Mouse (Mus musculus) central nervous system, embryonic 14 days (tissue): ENCODE results near the gene Tmem251. TPM values are rescaled to one million over a fixed set of nuclear protein-coding genes. Genes with fewer than 3 reads are reported as not detected.

Experiments
- polyA plus RNA-seq: library from polyadenylated mRNA; depleted of rRNA; stranded (reverse); fragments of >200 nt; gene quantifications from 2 replicates; pipeline ENCODE4 v1.2.3, GENCODE M21; 2012; rRNA removed

Gene Tmem251
- polyA plus RNA-seq, result 4.3 and 4.8 TPM in 2 replicates

DNA sequence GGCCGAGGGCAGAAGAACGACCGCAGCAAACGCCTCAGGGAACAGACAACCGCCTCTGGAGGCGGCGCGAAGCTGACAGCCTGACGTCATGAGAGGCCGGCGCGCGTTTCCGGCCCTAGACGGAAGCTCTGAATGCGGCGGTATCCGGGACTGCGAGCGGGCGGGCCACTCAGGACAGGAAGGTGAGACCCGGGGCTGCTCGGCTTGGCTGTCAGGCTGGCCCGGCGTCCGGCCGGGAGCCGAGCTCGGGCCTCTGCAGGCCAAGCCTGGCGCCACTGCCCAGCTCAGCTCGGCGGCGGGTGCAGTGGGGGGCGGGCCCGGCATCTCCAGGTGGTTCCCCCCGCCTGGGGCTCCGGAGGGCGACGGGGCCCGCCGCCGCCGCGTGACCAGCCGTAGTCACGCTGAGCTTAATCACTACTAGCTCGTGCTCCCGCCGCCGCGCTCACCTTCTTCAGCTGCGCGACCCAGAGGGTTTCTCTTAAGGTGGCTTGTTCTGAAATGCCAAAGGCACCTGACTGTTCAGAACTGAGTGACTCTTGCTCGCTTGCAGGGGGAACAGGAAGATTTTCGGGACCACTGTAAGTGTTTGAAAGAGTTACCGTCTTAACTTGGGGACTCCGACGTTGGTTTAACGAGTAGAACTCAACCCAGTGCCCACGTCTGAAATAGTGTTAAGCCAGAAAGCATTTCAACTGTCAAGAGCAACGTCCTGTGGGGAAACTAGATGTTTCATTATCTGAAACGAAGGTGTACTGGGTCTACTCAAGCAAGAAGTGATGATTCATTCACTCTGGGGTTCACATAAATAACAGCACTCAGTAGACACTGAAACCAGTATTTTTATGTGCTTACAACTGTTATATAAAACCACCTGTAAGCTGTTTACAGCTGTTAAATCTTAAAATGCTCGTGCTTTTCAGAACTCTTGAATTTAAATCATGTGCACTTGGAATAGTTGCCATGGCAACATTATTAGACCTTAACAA is at the start of gene Tmem251, which contains the start of gene Moap1:
TSS of gene Tmem251 (plus strand) at position 174 of the 986 bp plus-strand sequence.
TSS of gene Moap1 (minus strand) at position 73 of the 986 bp plus-strand sequence.

DNA sequence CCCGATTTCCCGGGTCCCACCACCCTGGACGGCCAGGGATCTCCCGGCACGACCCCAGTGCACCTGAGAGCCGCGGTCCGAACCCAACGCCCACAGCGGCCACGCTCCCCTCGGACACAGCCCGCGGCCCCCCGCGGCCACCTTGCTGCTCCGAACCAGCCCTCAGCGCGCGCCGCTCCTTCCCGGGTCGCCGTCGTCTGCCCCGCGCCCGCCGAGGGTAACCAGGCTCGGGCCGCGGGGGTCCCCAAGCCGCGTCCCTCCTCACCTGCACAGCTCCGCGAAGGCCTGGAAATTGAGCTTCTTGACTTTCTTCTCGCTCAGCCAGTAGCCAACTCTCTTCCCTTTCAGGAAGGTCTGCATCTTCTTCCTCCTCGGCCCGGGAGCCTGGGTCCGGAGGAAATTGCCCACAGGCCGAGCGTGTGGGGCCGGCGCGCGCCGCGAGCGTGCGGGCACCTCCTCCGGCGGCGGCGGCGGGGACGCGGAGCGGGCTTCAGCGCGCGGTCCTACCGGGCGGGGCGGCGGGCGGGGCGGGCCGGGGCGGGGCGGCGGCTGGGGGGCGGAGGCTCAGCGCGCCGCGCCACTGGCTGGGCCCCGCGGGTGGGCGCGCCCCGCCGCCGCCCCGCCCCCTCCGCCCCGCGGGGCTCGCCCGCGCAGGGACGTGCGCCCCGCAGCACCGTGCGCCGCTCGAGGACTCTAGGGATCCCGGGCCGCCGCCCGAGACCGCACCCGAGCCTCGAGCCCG is 38.9 kb upstream of the Tmem251 start, which contains the start of gene Itpk1:
TSS of gene Itpk1 (minus strand) at position 474 of the 742 bp plus-strand sequence.

DNA sequence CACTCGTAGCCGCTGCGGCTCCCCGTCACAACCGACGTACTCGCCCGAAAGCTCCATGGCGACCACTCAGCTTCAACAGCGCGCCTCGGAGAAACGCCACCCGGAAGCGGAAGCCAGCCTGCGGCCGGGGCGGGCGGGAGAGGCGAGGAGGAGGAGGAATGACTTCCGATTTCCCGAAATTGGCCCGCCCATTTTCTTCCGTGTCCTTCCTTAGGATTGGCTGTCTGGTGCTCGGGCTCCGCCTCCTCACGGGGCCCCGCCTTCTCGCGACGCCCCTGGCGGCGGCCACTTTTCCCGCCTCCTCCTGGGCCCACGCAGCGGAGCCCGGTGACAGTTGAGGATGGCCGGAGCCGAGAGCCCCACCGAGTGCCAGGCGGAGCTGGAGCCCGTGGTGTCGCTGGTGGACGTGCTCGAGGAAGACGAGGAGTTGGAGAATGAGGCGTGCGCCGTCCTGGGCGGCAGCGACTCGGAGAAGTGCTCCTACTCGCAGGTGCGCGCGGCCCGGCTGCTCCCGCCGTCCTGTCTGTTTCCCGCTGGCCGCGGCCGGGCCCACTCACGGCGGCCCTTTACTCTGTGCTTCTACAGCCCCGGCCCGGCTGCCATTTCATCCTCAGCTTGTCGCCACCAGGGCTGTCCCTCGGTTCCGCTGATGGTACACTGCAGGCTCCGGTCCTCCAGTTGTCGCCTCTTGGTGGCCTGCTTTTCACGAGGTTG is 14.3 kb downstream of the Tmem251 start, which contains the start of the genes Gm28051, Gon7 and Ubr7:
TSS of gene Gm28051 (minus strand) at position 77 of the 714 bp plus-strand sequence.
TSS of gene Gon7 (minus strand) at position 115 of the 714 bp plus-strand sequence.
TSS of gene Ubr7 (plus strand) at position 279 of the 714 bp plus-strand sequence.

DNA sequence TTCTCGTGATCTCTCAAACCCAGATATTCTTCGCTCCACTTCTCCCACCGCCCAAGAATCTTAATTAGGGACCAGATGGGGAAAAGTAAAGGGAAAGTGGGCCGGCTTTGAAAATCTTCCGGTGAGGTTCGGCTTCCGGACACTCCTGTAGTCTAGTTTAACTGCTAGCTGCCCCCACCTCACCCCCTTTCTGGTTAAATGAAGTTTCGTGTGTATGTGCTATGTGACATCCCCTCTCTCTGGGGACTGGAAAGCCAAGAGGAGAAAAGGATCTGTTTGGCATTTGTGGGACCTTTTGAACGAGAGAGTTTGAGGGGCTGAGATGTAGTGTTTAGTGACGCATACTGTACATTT is 14.8 kb downstream of the Tmem251 start, which contains the start of gene Gm20604:
TSS of gene Gm20604 (minus strand) at position 270 of the 354 bp plus-strand sequence.

Other genes with a start within 250 kb of the Tmem251 start
- 59.4 and 65.5 TPM in 2 replicates for gene Chga, start 188.8 kb upstream of the Tmem251 start, polyA plus RNA-seq
- 24.3 and 32.8 TPM in 2 replicates for gene Itpk1, start 38.8 kb upstream of the Tmem251 start, polyA plus RNA-seq
- 9.8 and 10.2 TPM in 2 replicates for gene Moap1, start 101 bp upstream of the Tmem251 start, polyA plus RNA-seq
- not detected in 2 replicates for gene Gm28051, start 14.0 kb downstream of the Tmem251 start, polyA plus RNA-seq
- gene Gon7, start 14.0 kb downstream of the Tmem251 start, polyA plus RNA-seq, result 29.3 and 31.9 TPM in 2 replicates
- 39.7 and 44.6 TPM in 2 replicates for gene Ubr7, start 14.2 kb downstream of the Tmem251 start, polyA plus RNA-seq
- 33.0 and 33.7 TPM in 2 replicates for gene Gm20604, start 14.9 kb downstream of the Tmem251 start, polyA plus RNA-seq
- gene Btbd7, start 134.7 kb downstream of the Tmem251 start, polyA plus RNA-seq, result 23.7 and 25.3 TPM in 2 replicates
- not detected in 2 replicates for gene Cox8c, start 155.6 kb downstream of the Tmem251 start, polyA plus RNA-seq
- gene Unc79, start 205.1 kb downstream of the Tmem251 start, polyA plus RNA-seq, result 28.0 and 31.8 TPM in 2 replicates